Mouse (Mus musculus) heart, postnatal 0 days (tissue): ENCODE results near the gene Tlk2.

Experiments used
- CTCF ChIP-seq: IDR thresholded peaks from 2 replicates; pipeline ENCODE4 v1.5.1; 2016; ENCODE audit warnings: antibody characterized with exemption, control low read depth, low read depth
- EP300 ChIP-seq: IDR thresholded peaks from 2 replicates; pipeline ENCODE4 v1.6.1; 2016; ENCODE audit warnings: antibody characterized with exemption, low read depth

DNA sequence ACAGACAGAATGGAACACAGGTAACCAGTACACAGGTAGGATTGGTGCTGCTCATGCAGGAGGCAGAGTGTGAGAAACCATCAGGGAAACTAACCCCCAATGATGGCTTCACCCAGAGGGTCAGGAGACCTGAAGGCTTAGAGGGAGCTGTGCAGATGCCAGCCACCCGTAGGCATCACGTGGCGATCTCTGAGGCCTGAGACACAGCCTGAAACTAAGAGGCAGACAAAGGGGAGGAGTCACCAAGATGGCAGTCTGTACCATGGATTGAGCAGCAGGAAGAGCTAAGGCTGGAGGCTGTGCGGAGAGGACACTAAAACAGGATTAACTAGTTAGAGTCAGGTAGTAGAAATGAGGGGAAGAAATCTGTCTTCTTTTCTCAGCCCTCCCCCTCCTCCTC, 27.9 kb upstream of the Tlk2 start:
- TF ChIP-seq CTCF (no peak), EP300 (no peak)
